Mouse (Mus musculus): ENCODE data around the gene Ccdc12. TPM values are rescaled to one million over a fixed set of nuclear protein-coding genes. Genes with fewer than 3 reads are reported as not detected.

The Ccdc12 gene
- polyA plus RNA-seq, 1 experiment from 2014 or later = 178 TPM

DNA sequence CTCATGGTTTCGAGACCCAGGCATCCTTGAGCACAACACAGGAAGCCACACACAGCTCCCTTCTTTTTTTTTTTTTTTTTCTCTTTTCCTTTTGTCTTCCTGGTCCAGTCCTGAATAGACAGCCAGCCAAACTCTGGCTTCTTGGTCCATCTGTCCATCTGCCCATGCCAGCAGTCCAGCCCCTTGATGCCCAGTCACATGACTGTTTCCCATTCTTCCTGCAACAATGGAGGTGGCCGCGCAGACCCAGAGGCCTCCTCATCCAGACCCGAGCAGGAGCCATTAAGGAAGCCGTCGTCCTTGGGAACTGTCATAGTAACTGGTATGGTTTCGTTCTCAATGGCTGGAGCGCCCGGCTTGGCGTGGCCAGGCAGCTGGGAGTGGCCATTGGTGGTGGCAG is 65.8 kb downstream of the Ccdc12 start:
- H3K27ac ChIP-seq = no peak overlapping the region
- WGBS = 89% methylated on average over 10 of the region's 10 CpGs
- no peaks in the 10 kb centered on the region for H3K9me3 ChIP-seq
- peaks cover 26% of the 10 kb centered on the region for H3K27me3 ChIP-seq (ENCODE audit: poor library complexity, severe bottlenecking)
- peaks cover 29% of the 10 kb centered on the region for H3K4me1 ChIP-seq
- H3K4me3 ChIP-seq = no peak overlapping the region
- peaks cover 33% of the 10 kb centered on the region for H3K36me3 ChIP-seq (replicated peaks)
- DNase-seq (ENCODE audit: extremely low spot score, low spot score) = no peak

DNA sequence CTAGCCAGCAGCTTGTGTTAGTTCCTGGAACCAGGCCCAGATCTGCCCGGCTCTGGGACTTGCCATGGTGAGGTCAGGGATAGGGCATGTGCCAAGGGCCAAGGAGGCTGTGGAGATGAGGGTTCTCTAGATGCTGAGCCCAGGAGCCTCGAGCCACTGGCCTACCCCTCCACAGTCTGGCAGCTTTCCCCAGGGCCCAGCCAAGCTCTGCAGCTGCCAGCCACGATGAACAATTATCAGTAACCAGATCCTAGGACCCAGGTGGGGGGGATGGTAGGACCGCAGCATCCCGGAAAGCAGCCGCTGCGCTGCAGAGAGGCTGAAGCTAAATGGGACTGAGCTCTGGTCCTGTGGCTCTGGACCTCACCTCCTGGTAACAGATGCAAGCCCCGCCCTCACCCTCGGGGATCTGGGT is 69.4 kb downstream of the Ccdc12 start:
- no peaks in the 10 kb centered on the region for H3K9me3 ChIP-seq
- no peak overlapping the region; the same call in 1 of the 2 replicates for H3K27ac ChIP-seq
- no peak for DNase-seq (ENCODE audit: extremely low spot score, low spot score)
- H3K27me3 ChIP-seq (ENCODE audit: poor library complexity, severe bottlenecking) = peaks cover 63% of the 10 kb centered on the region
- peaks cover 35% of the 10 kb centered on the region for H3K36me3 ChIP-seq (replicated peaks)
- H3K4me1 ChIP-seq = peaks cover 30% of the 10 kb centered on the region
- 10% methylated on average over 9 of the region's 9 CpGs for WGBS
- no peak overlapping the region for H3K4me3 ChIP-seq

- Histone ChIP-seq H3K27ac (no peak overlapping the region), H3K36me3 (replicated peaks) (peaks cover 32% of the 10 kb centered on the region), H3K4me3 (peak overlapping the region; percentile 46), H3K9me3 (no peaks in the 10 kb centered on the region), H3K27me3 (ENCODE audit: poor library complexity, severe bottlenecking) (peaks cover 74% of the 10 kb centered on the region), H3K4me1 (peaks cover 36% of the 10 kb centered on the region)
- DNase-seq (ENCODE audit: extremely low spot score, low spot score) = no peak
- 3% methylated on average over 33 of the region's 33 CpGs for WGBS
Observed at GRCm38 (mm10) chr9:110726867-110727266, 70.6 kb downstream of the Ccdc12 start.

DNA sequence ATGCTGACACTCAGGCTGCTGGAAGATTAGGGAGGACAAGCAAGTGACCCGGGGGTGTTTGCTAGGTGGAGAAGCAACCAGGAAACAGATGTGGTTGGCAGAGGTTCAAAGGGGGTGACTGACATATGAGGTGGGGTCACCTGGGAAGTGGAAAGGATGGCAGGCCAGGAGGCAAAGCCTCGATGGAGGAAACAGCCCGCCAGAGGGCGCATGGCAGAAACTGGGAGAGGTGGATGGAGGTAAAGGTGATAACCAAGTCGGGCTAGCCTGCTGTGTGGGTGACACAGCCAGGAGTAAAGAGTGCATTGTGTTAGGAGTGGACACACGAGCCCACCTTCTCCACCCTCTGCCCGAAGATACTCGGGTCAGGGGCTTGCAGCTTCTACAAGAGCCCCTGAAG is 73.5 kb downstream of the Ccdc12 start:
- H3K4me3 ChIP-seq = no peak overlapping the region
- peaks cover 64% of the 10 kb centered on the region for H3K4me1 ChIP-seq
- H3K27me3 ChIP-seq (ENCODE audit: poor library complexity, severe bottlenecking) = peaks cover 93% of the 10 kb centered on the region
- no peak overlapping the region for H3K27ac ChIP-seq
- WGBS = 24% methylated on average over 8 of the region's 8 CpGs
- DNase-seq (ENCODE audit: extremely low spot score, low spot score) = no peak
- no peaks in the 10 kb centered on the region for H3K9me3 ChIP-seq
- peaks cover 10% of the 10 kb centered on the region; the same call in 1 of the 2 replicates for H3K36me3 ChIP-seq (replicated peaks)

DNA sequence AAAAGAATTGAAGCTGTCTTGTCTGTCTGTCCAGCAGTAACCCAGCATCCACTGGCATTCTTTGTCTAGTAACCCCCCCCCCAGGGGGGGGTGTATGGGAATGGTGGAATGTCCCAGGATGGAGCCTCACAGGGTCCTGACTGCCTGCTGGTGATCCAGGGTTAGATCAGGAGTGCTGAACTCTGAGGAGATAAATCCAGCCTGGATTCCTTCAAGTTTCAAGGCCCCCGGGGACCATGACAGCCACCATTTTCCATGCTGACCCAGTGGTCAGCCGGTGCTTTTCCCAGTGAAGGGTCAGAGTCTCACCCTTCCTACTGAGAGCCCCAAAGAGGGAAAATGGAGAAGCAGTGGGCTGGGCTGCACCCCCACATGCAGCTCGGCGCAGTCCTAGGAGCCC is 75.6 kb downstream of the Ccdc12 start:
- peaks cover 63% of the 10 kb centered on the region for H3K4me1 ChIP-seq
- H3K36me3 ChIP-seq (replicated peaks) = peaks cover 3% of the 10 kb centered on the region; the same call in 1 of the 2 replicates
- peak overlapping the region; percentile 62; the same call in 1 of the 2 replicates for H3K27ac ChIP-seq
- 59% methylated on average over 4 of the region's 4 CpGs for whole genome bisulfite sequencing
- H3K4me3 ChIP-seq = peak overlapping the region; percentile 51; the same call in 1 of the 2 replicates
- H3K9me3 ChIP-seq = no peaks in the 10 kb centered on the region
- peaks cover 93% of the 10 kb centered on the region for H3K27me3 ChIP-seq (ENCODE audit: poor library complexity, severe bottlenecking)
- no peak for DNase-seq (ENCODE audit: extremely low spot score, low spot score)

- Histone ChIP-seq H3K4me1 (peaks cover 59% of the 10 kb centered on the region), H3K27ac (peak overlapping the region; percentile 62), H3K9me3 (no peaks in the 10 kb centered on the region), H3K36me3 (replicated peaks) (peaks cover 3% of the 10 kb centered on the region; the same call in 1 of the 2 replicates), H3K4me3 (peak overlapping the region; percentile 51), H3K27me3 (ENCODE audit: poor library complexity, severe bottlenecking) (peaks cover 87% of the 10 kb centered on the region)
- 0% methylated on average over 25 of the region's 26 CpGs for WGBS
- peak; percentile 89 for DNase-seq (ENCODE audit: extremely low spot score, low spot score)
Observed at GRCm38 (mm10) chr9:110732623-110733022, 76.3 kb downstream of the Ccdc12 start.

GRCm38 (mm10) chr9:110733102-110733501 is 76.8 kb downstream of the Ccdc12 start:
- peaks cover 57% of the 10 kb centered on the region for H3K4me1 ChIP-seq
- 0 out of 2 replicates have a peak, but pooled peaks cover 3% of the 10 kb centered on the region for H3K36me3 ChIP-seq (replicated peaks)
- H3K9me3 ChIP-seq = no peaks in the 10 kb centered on the region
- H3K27ac ChIP-seq = peak overlapping the region; percentile 62
- peak overlapping the region; percentile 51 for H3K4me3 ChIP-seq
- no peak for DNase-seq (ENCODE audit: extremely low spot score, low spot score)
- 15% methylated on average over 8 of the region's 8 CpGs for WGBS
- H3K27me3 ChIP-seq (ENCODE audit: poor library complexity, severe bottlenecking) = peaks cover 84% of the 10 kb centered on the region

DNA sequence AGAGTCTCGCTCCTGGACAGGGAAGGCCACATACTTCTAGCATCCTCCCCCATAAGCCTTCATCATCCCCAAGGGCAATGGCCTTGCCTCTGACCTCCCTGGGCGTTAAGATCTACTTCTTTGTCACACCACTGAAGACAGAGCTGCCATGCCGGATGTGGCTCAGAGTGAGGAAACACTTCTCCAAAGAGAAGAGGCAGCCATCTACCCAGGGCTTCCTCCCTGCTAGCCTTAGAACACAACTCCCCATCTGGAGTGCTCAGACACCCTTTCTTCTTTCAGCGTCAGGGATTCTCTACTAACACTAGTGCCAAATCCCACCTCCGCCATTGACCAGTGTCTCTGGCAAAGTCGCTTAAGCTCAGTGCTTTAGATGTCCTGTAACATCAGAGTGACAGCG is 77.9 kb downstream of the Ccdc12 start:
- H3K4me1 ChIP-seq = peaks cover 57% of the 10 kb centered on the region
- no peaks in the 10 kb centered on the region for H3K36me3 ChIP-seq (replicated peaks)
- no peaks in the 10 kb centered on the region for H3K9me3 ChIP-seq
- H3K27ac ChIP-seq = no peak overlapping the region
- peaks cover 80% of the 10 kb centered on the region for H3K27me3 ChIP-seq (ENCODE audit: poor library complexity, severe bottlenecking)
- DNase-seq (ENCODE audit: extremely low spot score, low spot score) = no peak
- no peak overlapping the region for H3K4me3 ChIP-seq
- WGBS = 80% methylated on average over 7 of the region's 7 CpGs

DNA sequence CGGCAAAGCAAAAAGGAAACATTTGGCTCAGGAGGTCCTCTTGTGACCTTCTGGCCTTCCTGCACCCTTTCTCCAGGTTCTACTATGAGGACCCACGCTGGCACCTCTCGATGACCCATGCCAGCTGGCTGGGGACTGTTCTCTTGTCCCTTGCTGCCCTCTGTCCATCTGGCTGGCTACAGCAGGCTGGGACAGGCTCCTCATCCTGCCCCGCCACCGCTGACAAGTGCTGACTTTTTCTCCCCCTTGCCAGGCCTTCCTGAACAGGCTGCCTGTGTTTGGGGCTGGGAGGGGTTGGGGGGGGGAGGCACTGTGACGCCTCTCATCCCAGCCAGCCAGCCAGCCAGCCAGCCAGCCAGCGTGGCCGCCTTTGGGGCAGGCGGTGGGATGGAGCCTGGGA is 80.1 kb downstream of the Ccdc12 start:
- H3K27me3 ChIP-seq (ENCODE audit: poor library complexity, severe bottlenecking) = peaks cover 80% of the 10 kb centered on the region
- no peaks in the 10 kb centered on the region for H3K9me3 ChIP-seq
- H3K4me3 ChIP-seq = no peak overlapping the region
- WGBS = 47% methylated on average over 9 of the region's 9 CpGs
- peaks cover 63% of the 10 kb centered on the region for H3K4me1 ChIP-seq
- H3K36me3 ChIP-seq (replicated peaks) = no peaks in the 10 kb centered on the region
- no peak for DNase-seq (ENCODE audit: extremely low spot score, low spot score)
- H3K27ac ChIP-seq = peak overlapping the region; percentile 35; the same call in 1 of the 2 replicates

- Histone ChIP-seq H3K27ac (no peak overlapping the region), H3K27me3 (ENCODE audit: poor library complexity, severe bottlenecking) (peaks cover 87% of the 10 kb centered on the region), H3K4me3 (no peak overlapping the region), H3K9me3 (no peaks in the 10 kb centered on the region), H3K4me1 (peaks cover 63% of the 10 kb centered on the region), H3K36me3 (replicated peaks) (no peaks in the 10 kb centered on the region)
- no peak for DNase-seq (ENCODE audit: extremely low spot score, low spot score)
- WGBS = 23% methylated on average over 1 of the region's 1 CpGs
Observed at GRCm38 (mm10) chr9:110738054-110738453, 81.8 kb downstream of the Ccdc12 start.

DNA sequence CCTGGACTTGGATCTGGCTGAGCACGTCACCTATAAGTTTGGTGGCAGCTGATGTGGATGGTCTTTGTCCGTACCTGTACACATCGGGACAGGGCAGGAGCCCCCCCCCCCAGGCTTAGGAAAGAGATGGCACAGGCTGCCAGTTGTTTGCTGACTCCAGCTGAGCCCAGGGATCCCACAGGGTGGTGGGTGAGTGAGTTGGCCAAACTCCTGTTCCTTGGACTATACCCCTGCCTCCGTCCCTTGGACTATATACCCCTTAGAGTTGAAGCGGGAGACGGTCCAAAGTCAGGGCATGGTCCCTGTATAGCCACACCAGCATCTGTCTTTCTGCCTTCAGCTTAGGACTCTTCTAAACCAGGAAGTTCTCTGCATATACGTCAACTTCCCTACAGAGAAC is 83.7 kb downstream of the Ccdc12 start:
- Histone ChIP-seq H3K9me3 (no peaks in the 10 kb centered on the region), H3K4me1 (peaks cover 59% of the 10 kb centered on the region), H3K27ac (no peak overlapping the region), H3K36me3 (replicated peaks) (no peaks in the 10 kb centered on the region), H3K27me3 (ENCODE audit: poor library complexity, severe bottlenecking) (peaks cover 87% of the 10 kb centered on the region), H3K4me3 (no peak overlapping the region)
- 90% methylated on average over 7 of the region's 7 CpGs for WGBS
- no peak for DNase-seq (ENCODE audit: extremely low spot score, low spot score)

DNA sequence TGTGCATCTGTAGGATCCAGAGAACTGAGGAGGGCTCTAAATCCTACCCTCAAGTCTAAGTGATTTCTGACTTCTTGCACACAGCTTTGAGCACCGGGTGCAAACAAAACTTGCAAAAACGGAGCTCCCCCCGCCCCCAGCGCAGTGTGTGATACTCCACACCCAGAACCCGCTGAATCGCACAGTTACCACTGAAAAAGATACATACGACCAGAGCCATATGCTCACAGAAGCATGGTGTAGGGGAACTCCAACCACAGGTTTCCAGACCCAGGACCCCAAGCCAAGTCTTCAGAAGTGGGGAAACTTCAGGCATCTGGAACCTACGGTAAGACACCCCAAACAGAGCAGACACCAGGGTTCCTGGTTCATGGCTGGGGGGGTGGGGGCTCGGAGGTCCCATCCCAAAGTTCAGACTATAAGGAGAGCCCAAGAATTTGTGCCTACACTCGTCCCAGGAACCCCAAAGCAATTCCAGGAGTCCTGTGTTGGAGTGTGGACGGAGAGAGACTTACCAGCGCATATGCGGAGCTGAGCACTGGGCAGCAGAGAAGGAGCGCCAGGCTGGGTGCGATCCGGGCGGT is 85.5 kb downstream of the Ccdc12 start, which contains the start of gene Myl3:
Myl3 (plus strand) TSS at position 151 of the 584 bp plus-strand sequence.
- 1% methylated on average over 17 of the region's 17 CpGs for WGBS
- H3K4me3 ChIP-seq = peak within 1 kb of the TSS; percentile 70
- no peaks in the 10 kb centered on the region for H3K9me3 ChIP-seq
- peaks cover 87% of the 10 kb centered on the region for H3K27me3 ChIP-seq (ENCODE audit: poor library complexity, severe bottlenecking)
- H3K4me1 ChIP-seq = peaks cover 61% of the 10 kb centered on the region
- peak; percentile 37 for DNase-seq (ENCODE audit: extremely low spot score, low spot score)
- H3K36me3 ChIP-seq (replicated peaks) = no peaks in the 10 kb centered on the region
- H3K27ac ChIP-seq = peak within 1 kb of the TSS; percentile 89

DNA sequence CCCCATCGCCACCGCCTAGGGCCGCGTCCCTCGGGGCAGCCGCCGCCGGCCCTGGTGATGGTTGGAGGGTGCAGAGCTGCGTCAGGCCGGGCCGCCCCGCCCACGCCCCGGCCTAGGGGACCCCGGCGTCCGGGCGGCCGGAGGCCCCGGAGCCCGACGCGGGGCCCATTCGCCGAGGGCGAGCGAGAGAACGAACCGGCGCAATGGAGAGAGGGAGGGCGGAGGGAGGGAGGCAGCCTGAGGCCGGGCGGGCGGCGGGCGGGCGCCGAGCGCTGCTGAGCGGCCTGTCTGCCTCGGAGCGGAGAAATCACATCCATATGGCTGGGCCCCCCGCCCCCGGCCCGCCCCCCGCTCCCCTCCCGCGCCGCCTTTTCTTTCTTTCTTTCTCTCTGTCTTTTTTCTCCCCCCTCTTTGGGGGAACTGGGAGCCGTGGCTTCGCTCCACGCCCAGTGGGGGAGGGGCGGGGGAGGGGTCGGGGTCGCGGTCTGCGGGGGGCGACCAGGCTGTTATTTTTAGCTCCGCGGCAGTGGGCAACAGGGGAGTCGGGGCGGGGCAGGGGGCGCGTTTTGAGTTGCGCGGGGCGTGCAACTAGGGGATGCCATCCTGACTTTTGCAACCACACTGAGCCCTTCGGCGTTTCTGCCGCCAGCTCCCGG is 86.1 kb downstream of the Ccdc12 start:
- Histone ChIP-seq H3K4me1 (peaks cover 62% of the 10 kb centered on the region), H3K36me3 (replicated peaks) (no peaks in the 10 kb centered on the region), H3K27ac (peak overlapping the region; percentile 89), H3K27me3 (ENCODE audit: poor library complexity, severe bottlenecking) (peaks cover 91% of the 10 kb centered on the region), H3K9me3 (no peaks in the 10 kb centered on the region), H3K4me3 (peak overlapping the region; percentile 70)
- no peak for DNase-seq (ENCODE audit: extremely low spot score, low spot score)
- under 1% methylated on average over 53 of the region's 71 CpGs for WGBS

All from forebrain, embryonic 10.5 days (tissue).